Mouse (Mus musculus) spleen, embryonic (tissue): ENCODE data around the gene Melk.

Experiments used
- CTCF ChIA-PET: fragments of 350-600 bp; sonication (Branson Sonifier 250); formaldehyde crosslinking; loops from one replicate; lab custom pipeline; 2022; lab: Charles Lee

Gene Melk

DNA sequence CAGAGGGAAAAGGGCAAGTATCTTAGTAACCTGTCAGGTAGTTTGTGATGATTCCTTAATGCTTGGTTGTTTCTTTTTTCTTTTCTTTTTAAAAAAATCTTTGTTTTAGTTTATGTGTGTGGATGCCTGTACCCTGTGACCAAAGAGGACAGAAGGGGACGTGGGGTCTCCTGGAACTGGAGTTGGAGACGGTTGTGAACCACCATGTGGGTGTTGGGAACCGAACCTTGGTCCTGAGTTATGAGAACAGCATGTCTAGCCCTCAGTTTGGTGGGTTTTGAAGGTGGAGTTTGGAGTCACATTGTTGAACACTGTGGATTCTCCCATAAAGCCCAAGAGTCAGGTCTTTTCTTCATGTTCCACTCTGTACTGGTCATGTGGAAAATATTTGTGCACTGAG lies 26.0 kb downstream of the Melk start:
- CTCF ChIA-PET = no interaction called here

DNA sequence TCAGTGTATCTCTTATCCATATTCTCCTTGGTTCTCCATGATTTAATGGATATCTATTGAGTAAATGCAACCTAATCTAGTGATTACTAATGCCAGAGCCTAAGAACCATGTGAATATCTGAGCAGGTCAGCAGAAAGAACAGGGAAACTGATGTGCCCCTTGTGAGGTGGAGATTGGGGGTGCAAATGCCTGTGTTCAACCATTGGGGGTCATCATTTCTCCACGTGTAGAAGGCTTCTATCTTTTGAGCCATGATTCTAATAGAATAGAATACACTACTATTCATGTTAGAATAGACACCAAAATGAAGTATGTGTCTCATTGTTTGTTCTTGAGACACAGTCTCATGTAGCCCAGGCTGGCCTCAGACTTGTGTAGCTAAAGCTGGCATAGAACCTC lies 27.3 kb downstream of the Melk start:
- CTCF ChIA-PET = no interaction called here

DNA sequence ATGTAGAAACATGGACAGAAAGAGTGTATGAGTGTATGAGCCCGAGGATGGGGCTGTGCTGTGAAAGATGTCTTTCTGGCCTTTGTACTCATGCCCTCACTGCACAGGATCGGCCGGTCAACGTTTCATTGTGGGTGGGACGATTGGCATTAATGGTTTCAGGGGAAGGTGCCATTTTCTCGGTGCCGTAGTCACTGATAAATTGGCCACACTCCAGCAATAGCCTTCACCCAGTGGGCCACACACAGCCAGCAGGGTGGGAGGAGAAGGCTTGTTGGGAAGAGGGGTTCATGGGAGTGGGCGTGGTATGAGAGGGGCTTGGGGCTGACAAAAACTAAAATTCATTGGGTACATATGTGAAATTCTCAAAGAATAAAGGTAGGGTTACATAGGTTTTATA lies 34.3 kb downstream of the Melk start:
- CTCF ChIA-PET = no interaction called here

DNA sequence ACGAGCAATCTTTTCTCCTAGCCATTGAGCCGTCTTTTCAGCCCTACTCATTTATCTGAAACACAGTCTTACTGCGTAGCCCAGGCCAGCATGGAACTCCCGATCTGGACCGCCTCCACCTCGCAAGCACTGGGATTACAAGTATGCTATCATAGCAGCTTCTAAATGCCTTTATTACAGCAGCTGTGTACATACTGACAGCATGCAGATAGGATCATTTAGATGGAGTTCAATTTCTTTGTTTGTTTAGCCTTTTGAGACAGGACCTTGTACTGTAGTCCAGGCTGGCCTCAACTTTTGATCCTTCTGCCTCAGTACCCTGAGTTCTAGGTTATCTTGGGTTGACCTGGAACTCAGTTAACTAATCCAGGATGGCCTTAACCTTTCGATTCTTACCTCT lies 61.0 kb downstream of the Melk start:
- CTCF ChIA-PET = no interaction called here

DNA sequence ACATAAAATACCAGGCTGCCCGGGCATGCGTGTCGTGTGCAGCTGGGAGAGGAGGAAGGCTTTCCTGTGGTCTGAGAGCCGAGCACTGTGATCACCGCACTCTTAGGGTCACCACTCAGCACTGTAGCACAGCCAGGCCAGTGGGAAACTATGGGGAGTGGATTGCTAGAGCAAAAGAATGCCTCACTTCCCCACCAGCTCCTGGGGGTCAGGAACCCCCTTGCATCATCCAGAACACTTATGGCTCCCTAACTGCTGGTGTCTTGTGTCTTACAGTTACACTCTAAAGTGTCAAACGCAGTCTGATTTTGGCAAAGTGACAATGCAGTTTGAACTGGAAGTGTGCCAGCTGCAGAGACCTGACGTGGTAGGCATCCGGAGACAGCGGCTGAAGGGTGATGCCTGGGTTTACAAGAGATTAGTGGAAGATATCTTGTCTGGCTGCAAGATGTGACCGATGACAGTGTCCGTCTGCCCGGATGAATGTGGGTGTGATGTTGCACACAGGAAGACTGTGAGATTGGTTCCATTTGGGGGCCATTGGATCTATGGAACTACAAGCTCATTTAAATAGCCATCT lies 62.8 kb downstream of the Melk start:
- CTCF ChIA-PET = no interaction called here

DNA sequence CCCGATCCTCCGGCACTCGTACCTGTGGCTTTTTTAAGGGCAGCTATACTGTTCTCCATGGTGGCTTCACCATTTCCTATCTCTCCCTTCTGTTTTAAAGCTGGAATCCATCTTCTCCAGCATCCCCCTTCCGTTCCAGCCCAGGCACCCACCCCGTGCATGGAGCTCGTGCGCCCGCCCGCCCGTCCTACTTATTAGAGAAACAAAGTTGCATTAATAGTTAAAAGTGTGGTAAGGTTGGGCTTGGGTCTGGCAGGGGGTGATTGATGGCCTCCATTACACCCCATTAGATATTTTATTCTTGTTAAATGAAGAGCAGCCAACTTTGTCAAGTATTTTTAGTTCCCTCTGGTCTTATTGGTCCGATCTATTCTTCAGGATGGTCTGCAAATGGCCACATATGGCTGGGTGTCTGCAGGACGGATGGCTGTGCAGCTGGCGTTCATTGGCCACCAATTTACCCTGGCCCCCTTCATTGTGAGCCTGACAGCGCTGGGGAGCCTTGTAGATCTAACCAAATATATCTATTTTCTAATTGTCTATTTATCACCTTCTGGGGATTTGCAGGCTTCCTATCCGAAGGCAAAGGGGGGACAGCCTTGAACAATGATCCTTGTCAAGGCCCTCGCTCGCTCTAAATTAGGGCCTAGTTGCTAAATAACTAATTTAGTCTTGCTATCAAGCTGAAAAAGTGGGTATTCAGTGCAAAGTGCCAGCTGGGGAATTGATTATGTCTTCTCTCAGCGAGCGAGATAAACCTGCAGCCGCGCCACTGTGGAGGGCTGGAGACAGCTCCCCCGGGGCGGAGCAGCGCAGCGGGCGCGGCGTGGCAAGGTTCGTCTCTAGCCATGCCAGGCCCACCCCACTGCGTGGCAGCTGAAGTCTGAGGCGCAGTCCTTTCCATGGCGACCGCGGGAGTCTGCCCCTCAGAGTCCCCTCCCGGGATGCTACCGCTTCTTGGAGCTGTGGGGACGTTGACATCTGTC lies 91.8 kb downstream of the Melk start:
- CTCF ChIA-PET = interaction anchor here (0.7 kb wide), 1 partner anchor 8 kb away, joined by 4 read pairs; no protein-coding TSS in a partner anchor

DNA sequence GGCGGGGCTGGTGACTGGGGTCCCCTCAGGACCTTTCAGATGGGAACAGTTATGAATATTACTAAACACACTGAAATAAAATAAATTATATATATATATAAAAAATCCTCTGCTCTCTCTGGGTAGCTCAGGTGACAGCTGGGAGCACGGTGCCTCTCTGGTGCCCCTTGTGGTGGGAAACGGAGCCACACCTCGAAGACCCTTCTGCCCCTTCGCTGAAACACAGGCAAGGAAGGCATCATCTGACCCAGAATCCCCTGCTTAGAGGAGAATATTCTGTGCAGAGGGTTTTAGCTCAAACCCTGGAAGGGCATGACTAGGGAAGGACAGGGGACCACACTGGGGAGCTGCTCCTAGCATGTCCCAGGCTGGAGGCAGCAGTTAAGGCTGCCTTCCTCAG lies 101.9 kb downstream of the Melk start:
- CTCF ChIA-PET = interaction anchor here (0.6 kb wide), 1 partner anchor 931 kb away, joined by 3 read pairs; no protein-coding TSS in a partner anchor

DNA sequence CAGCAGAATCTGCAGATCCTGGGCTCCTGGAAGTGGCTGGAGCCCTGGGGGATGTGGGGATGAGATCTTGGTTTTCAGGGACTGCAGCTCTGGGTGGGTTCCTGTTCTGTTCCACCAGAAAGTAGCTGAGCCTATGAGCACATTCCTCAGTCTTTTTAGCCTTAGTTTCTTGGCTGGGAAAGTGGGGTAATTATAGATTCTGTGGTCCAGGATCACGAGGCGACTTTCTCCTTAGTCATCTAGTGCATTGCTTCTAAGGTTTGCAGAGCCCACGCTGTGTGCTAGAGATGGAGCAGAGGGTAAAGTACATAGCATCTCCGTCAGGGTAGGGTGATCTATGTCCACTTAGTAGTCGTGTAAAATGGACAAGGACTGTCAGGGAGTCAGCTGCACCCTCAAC lies 103.8 kb downstream of the Melk start:
- CTCF ChIA-PET = no interaction called here
